Mouse (Mus musculus) embryonic facial prominence, embryonic 12.5 days (tissue): ENCODE measurements around the gene Synpo2. TPM values are rescaled to one million over a fixed set of nuclear protein-coding genes. Genes with fewer than 3 reads are reported as not detected.

ENCODE experiments used
- ATAC-seq: fragments of 200-750 bp; cut with Nextera tagmentation; 2 replicates; pipeline ENCODE4 v1.8.0; 2017; ENCODE audit not compliant: insufficient number of reproducible peaks, insufficient read depth, low FRiP score, low TSS enrichment
- H3K27ac ChIP-seq: fragments of 300-500 bp; sonication (generic); 2 replicates; pipeline ENCODE4 v1.5.1; 2016; ENCODE audit warnings: mild to moderate bottlenecking
- H3K27me3 ChIP-seq: fragments of 300-500 bp; sonication (generic); 2 replicates; pipeline ENCODE4 v1.6.1; 2016; ENCODE audit warnings: mild to moderate bottlenecking, moderate library complexity
- H3K36me3 ChIP-seq: fragments of 300-500 bp; sonication (generic); 2 replicates; pipeline ENCODE4 v1.6.1; 2016; ENCODE audit warnings: mild to moderate bottlenecking
- H3K4me1 ChIP-seq: fragments of 300-500 bp; sonication (generic); 2 replicates; pipeline ENCODE4 v1.6.1; 2016
- H3K4me2 ChIP-seq: fragments of 300-500 bp; sonication (generic); replicated peaks from 2 replicates; pipeline ENCODE4 v1.6.1; 2016; ENCODE audit warnings: mild to moderate bottlenecking, moderate library complexity
- H3K4me3 ChIP-seq: fragments of 300-500 bp; sonication (generic); 2 replicates; pipeline ENCODE4 v1.5.1; 2016; ENCODE audit warnings: mild to moderate bottlenecking
- H3K9ac ChIP-seq: fragments of 300-500 bp; sonication (generic); 2 replicates; pipeline ENCODE4 v1.6.1; 2016; ENCODE audit warnings: mild to moderate bottlenecking, moderate library complexity
- H3K9me3 ChIP-seq: fragments of 300-500 bp; sonication (generic); 2 replicates; pipeline ENCODE4 v1.6.1; 2016; ENCODE audit warnings: mild to moderate bottlenecking, moderate library complexity
- WGBS: fragments of 180-500 bp; shearing (Covaris S2); methylation state at CpG from one replicate; pipeline ENCODE4 v1.1.7; 2016; 5-methylcytosine and 5-hydroxymethylcytosine counted together
- polyA plus RNA-seq: library from polyadenylated mRNA; unstranded; fragments of >200 nt; fragmentation: Nextera tagmentation; extraction: Ambion mirVana; gene quantifications from 2 replicates; pipeline ENCODE4 v1.2.1, GENCODE M21; 2016

The Synpo2 gene
- polyA plus RNA-seq, 1 experiment from 2014 or later, result 8.5 TPM

DNA sequence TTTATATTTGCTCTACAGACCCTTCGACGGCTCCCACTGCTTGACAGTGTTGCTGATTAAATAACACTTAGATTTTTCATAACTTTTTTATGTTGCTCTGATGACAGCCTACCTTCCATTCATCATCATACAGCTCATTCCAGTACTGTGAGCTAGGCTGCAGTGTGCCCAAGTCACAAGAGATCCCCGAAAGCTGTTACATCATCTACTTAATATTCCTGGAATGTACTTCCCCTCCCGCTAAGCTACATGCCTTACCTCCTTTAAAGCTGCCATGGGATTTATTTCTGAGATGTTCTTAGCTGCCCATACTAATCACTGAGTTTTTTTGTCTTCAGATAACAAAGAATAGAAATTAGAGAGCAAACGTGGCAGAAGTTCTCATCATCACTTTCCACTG, 181.8 kb downstream of the Synpo2 start:
- no peaks in the 10 kb centered on the region for H3K4me1 ChIP-seq
- H3K4me2 ChIP-seq, result no peak overlapping the region
- H3K27me3 ChIP-seq, result no peaks in the 10 kb centered on the region
- no peak overlapping the region for H3K4me3 ChIP-seq
- H3K36me3 ChIP-seq, result no peaks in the 10 kb centered on the region
- no peak overlapping the region for H3K27ac ChIP-seq
- no peak for ATAC-seq
- no peak overlapping the region for H3K9ac ChIP-seq
- 0 out of 2 replicates have a peak, but pooled peaks cover 3% of the 10 kb centered on the region for H3K9me3 ChIP-seq
- WGBS, result 72% methylated on average over 5 of the region's 5 CpGs

- Histone ChIP-seq H3K9ac (no peak overlapping the region), H3K27ac (no peak overlapping the region), H3K9me3 (0 out of 2 replicates have a peak, but pooled peaks cover 4% of the 10 kb centered on the region), H3K4me3 (no peak overlapping the region), H3K4me1 (no peaks in the 10 kb centered on the region), H3K36me3 (no peaks in the 10 kb centered on the region), H3K4me2 (no peak overlapping the region), H3K27me3 (no peaks in the 10 kb centered on the region)
- WGBS, result 66% methylated on average over 8 of the region's 8 CpGs
- ATAC-seq, result no peak
Observed at GRCm38 (mm10) chr3:123053192-123053938, 182.6 kb downstream of the Synpo2 start.

- H3K4me2 ChIP-seq, result no peak overlapping the region
- H3K36me3 ChIP-seq, result no peaks in the 10 kb centered on the region
- ATAC-seq, result no peak
- no peaks in the 10 kb centered on the region for H3K4me1 ChIP-seq
- H3K27me3 ChIP-seq, result no peaks in the 10 kb centered on the region
- H3K9ac ChIP-seq, result no peak overlapping the region
- no peak overlapping the region for H3K4me3 ChIP-seq
- no peak overlapping the region for H3K27ac ChIP-seq
- WGBS, result 96% methylated on average over 1 of the region's 1 CpGs
- H3K9me3 ChIP-seq, result no peaks in the 10 kb centered on the region
Observed at GRCm38 (mm10) chr3:123042308-123042707, 193.6 kb downstream of the Synpo2 start.

DNA sequence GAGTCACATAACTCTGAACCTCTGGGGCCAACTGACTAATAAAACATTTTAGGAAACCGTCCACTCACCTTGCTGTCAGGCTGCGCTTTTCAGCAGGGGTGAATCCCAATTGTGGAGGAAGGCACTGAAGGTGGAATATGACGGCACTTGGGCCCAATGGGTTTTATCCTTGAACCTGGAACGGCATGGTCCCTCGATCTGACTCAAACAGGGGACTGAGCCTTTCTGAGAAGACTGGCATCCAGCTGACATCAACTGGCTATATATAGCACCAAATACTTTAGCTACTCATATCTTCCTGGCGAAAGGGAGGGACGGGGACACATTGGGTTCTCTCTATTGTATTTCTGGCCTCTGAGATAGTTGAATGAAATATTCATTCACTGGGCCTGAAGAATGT, 201.2 kb downstream of the Synpo2 start, which contains the start of gene Myoz2:
Gene Myoz2 (minus strand): TSS at position 264 of the 400 bp plus-strand sequence.
- Histone ChIP-seq H3K27me3 (no peaks in the 10 kb centered on the region), H3K27ac (no peak within 1 kb of the TSS), H3K4me1 (no peaks in the 10 kb centered on the region), H3K36me3 (no peaks in the 10 kb centered on the region), H3K4me3 (no peak within 1 kb of the TSS), H3K4me2 (no peak within 1 kb of the TSS), H3K9ac (no peak within 1 kb of the TSS), H3K9me3 (no peaks in the 10 kb centered on the region)
- ATAC-seq, result no peak
- 88% methylated on average over 7 of the region's 7 CpGs for WGBS

DNA sequence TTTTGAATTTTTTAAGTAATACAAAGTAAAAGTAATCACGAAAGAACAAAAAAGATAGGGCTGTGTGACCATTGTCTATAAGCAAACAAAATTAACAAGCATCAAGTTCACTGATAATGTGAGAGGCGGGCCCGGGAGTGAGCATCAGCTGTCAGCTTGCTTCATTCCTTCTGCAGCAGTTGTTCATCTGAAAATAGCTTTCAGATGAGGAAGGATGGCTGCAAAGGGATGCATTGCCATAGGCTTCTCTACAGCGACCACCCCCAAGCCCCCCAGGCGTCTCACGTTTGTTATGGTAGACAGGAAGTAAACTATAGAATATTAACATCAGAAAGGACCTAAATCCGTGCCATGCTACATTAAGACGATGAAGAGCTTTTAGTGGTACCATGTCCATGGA, 202.1 kb downstream of the Synpo2 start:
- WGBS, result 69% methylated on average over 8 of the region's 8 CpGs
- Histone ChIP-seq H3K27me3 (no peaks in the 10 kb centered on the region), H3K36me3 (no peaks in the 10 kb centered on the region), H3K9me3 (no peaks in the 10 kb centered on the region), H3K9ac (no peak overlapping the region), H3K4me2 (no peak overlapping the region), H3K4me3 (no peak overlapping the region), H3K4me1 (no peaks in the 10 kb centered on the region), H3K27ac (no peak overlapping the region)
- ATAC-seq, result no peak

Other genes starting within 250 kb of the Synpo2 start
- 3.3 and 4.1 TPM in 2 replicates for gene Myoz2, start 201.1 kb downstream of the Synpo2 start, polyA plus RNA-seq
- gene Sec24d, start 31.3 kb upstream of the Synpo2 start, polyA plus RNA-seq, result 58.5 and 62.6 TPM in 2 replicates
- gene Mettl14, start 150.0 kb upstream of the Synpo2 start, polyA plus RNA-seq, result 33.8 and 35.9 TPM in 2 replicates
- 25.2 and 27.4 TPM in 2 replicates for gene Prss12, start 210.8 kb upstream of the Synpo2 start, polyA plus RNA-seq